Mouse (Mus musculus) cerebellum, adult 11 months (tissue): ENCODE results near the gene Armc6.
"Not testable (repeated sequence)": the region's sequence is repeated elsewhere in the genome, so short reads cannot be mapped to it uniquely, and the experiment has no call there.

Experiments used
- DNase-seq: peaks from one replicate; pipeline ENCODE4 v3.0.0; 2022

Armc6 gene

DNA sequence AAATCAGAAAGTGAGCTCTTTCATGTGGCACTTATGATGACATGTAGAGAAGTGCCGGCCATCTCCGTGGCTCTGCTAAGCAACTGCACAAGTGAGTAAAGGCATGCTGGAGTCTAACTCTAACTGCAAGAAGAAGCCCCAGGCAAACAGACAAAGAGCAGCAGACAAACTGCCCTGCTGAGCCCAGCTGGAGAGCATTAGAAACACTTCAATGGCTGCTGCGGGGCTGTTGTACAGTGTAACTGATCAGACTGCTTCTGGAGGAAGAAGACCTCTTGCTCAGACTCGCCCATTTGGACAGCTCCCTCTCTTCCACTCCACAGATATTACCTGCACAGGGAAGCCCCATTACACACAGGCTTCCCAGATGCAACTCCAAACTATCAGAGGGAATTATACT is 6.3 kb downstream of the Armc6 start:
- DNase-seq: no peak

DNA sequence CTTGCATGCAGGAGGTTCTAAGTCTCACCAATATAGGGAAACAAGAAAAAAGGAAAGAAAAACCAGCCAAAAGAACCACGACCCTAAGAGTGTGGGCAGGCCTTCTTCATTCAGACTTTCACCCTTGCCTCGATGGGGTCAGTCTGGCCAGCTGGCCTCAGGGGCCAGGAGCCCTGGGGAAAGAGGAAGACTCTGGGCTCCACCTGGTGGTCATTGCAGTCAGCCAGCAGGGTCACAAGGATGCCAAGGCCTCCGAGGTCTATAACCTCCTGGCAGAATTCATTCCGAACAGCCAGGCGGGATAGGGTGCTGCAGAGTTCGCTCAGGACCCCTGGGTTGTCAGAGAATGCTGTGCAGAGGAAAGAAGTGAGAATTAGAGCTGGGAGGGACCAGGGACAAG is 10.9 kb downstream of the Armc6 start:
- DNase-seq: no peak

DNA sequence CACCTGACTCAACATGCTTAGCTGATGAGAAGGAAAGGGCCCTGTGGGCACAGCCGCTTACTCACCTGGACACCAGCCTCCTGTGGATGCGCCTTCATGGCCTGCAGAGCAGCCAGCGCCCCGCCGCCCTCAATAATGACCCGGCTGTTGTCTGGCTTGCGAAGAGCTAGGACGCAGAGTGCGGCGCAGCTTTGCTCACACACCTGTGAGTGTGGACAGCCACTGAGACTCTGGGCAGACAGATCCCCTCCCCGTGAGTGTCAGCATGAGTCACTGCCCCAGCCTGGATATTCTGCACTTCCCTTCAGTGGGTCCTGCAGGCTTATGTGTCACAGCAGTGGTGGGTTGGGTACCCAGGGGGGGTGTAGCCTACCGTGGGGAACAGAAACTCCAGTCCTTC is 12.2 kb downstream of the Armc6 start:
- DNase-seq: no peak

DNA sequence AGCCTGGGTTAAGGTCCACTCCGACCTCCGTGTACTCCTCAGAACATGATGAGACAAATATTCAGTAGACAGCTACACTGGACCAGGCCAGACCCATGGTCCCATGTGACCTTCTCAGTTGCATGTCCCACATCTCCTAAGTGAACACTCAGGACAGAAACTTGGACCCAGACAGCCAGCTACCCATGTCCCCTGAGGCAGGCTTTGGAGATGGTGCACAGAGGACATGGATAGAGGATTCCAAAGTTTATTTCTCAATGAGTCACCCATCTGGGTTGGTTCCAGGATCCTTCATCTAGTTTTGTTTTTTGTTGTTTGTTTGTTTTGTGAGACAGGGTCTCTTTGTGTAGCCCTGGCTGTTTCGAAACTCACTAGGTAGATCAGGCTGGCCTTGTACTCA is 13.4 kb downstream of the Armc6 start:
- DNase-seq: no peak

DNA sequence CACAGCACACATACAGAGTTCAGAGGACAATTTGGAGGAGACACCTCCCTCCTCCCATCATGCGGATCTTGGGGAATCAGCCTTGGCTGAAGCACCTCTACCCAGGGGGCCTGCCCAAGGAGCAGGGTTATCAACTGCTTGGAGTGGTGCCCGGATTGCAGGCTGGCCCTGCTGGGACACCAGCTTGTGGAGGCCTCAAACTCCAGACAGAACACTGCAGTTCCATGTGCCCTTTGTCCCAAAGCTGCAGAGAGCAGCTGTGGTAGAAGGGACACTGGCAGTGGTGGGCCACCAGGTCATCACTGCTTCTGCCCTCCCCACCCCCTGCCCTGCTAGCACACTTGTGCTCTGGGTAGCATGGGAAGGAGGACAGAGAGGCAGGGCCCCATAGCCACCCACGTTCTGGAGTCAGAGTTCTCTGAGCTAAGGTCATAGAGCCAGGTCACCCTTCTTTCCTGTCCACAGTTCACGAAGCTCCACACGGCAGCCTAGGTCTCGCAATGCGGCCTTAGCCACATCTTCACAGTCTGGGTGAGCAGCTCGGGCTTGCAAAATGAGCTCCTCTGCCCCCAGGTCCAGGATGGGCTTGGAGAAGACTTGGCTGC is 13.9 kb downstream of the Armc6 start:
- peak; percentile 47 for DNase-seq

DNA sequence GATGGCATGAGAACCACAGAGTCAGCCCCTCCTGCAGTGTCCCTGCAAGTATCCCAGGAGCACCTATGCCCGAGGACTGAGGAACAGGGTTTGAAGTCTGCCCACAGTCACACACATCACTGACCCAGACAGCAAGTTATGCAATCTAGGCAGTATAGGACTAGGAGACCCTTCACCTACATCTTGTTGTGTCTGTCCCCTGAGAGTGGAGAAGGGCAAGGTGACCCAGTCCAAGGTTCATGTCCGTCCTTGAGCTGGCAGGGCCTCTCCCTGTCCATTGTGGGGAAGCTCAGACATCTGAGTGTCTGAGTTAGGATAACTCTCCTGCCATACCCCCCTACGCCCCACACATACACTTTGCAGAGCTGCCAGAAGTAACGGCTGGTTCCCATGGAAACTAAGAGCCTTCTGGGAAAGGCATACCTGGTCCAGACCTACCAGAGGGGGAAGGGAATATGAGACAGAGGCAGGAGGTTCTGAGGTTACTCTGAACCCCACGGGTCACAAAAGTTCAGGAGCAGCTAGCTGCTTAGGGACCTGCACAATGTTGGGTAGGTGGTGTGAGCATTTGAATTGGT is 15.1 kb downstream of the Armc6 start:
- DNase-seq: no peak

DNA sequence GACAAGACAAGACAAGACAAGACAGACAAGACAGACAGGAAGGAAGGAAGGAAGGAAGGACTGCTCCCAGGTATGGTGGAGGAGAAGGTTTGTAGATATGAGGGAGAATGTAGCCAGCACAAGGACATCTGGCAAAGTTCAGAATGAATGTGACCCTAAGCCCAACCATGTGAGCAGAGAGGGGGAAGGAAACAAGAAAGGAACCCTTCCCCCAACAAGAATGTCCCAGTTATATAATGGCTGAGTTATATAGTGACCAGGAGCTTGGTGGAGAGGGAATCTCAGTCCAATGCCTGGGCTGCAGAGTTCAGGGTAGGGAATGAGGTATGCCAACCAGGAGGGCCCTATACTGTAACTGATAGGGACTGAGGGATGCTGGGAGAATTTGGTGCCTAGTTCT is 16.8 kb downstream of the Armc6 start:
- no peak for DNase-seq

DNA sequence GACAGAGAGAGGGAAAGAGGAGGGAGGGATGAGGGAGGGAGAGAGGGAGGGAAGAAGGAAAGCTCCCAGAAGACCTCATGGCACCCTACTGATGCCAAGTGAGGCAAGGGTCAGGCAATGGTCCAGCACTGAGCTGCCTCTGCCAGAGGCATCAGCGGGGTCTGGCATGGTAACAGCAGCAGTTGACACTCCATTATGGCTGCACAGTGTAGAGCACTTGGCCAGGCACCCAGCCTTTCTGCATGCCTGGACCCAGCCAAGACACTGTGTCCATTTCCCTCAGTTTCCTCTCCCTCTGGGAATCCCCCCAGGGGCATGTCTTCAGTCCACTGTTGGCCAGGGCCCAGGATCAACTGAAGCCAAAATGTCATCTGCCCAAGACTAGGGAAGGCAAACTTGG is 17.7 kb downstream of the Armc6 start:
- DNase-seq: peak; percentile 71

DNA sequence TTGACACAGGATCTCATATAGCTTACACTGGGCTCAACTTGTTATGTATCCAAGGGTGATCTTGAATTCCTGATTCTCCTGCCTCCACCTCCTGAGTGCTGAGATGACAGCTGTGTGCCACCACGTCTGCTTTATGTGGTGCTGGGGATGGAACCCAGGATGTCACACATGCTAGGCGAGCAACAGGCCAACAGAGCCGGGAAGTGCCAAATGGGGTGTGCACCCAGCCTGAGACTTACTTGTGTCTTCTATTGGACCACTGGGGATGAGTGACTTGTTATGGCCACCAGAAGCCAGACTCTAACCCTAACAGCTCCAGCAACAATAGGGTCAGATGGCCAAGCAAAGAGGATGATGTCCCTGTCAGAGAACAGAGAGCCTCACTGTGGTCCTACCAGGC is 18.1 kb downstream of the Armc6 start:
- DNase-seq: not testable (repeated sequence)

DNA sequence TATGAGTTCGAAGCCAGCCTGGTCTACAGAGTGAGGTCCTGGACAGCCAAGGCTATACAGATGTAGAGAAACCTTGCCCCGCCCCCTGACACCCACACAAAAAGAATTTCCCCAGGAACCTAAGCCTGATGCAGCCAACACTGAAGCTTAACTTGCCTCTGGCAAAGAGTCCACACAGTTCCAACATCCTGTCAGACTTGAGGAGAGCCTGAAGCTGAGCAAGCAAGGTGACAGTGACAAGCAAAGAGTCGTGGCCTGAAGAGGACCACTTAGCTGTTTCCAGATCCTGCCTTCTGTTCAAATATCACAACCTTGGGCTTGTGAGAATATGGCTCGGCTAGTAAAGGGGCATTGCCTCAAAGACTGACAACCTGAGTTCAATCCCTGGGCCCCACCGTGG is 19.2 kb downstream of the Armc6 start:
- no peak for DNase-seq

DNA sequence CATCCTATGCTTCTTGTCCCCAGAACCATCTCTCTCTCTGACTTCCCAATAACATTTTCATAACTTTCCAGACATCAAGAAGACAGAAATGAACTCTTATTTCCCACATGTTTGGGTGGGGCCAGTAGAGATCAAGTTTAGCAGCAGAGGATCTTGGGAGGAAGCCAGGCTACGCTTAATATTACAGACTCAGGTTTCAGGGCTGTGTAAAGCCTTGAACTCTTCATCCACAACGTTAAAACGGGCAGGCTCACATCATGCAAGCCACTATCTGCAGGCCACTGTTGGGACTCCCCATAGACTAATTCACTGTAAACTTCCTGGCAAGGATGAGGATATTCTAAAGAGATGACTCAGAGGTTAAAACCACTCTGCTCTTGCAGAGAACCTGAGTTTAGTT is 19.9 kb downstream of the Armc6 start:
- no peak for DNase-seq

DNA sequence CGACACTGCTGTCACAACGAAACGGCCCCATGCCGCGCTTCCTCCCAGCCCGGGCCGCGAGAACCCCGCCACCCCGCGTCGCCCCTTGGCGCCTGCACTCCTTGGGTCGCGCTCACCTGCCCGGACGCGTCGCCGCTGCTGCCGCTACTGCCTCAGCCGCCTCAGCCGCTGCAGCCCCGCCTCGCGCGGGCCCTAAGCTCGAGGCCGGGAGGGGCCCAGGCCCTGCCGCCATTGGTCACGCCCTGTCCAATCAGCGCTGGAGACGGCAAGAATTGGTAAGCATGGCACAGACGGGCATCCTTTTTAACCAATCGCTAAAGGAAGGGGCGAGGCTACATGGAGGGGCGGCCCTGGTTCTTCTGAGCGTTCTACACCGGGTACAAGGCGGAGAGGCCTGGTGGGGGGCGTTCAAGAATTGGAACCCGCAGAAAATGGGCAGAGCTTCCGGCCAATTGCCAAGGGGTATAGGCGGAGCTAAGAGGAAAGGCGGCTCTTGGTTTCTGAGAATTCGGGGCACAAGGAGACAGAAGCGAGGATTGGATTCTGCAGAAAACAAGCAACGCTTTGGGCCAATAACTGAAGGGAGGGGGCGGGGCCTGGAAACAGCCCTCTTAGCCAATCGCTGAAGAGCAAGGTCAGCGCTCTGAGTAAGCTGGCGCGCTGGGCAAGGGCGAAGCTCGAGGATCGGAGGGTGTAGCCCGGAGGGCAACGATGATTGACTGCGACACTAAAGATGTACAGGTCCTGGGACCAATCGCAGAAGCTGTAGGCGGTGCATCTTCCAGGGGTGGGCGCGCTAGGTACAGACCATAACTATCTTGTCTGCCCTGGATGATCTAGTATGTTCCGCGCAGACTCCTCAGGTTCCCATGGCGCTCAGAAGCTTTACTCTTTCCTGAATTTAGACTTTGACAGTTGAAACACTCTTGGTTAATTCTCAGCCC is 21.9 kb downstream of the Armc6 start, which contains the start of gene Slc25a42:
Gene Slc25a42 (minus strand): TSS at position 194 of the 944 bp plus-strand sequence.
- DNase-seq: peak; percentile 99

DNA sequence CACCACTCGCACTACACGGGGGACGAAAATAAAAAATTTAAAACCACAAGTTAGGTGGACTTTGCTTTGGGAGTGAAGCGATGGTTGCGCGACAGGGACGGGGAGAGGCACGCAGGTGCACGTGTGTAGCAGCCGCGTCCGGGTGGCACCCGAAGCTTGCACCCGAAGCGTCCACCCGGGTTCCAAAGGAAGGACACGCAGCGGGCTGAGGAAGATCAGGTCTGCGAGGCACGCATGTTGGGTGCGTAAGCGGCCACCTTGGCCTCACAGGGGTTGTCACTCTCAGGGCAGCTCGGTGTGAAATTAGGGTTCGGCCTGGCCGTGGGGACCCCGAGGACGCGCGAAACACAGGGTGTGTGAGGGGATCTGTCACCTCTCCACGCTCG is 22.5 kb downstream of the Armc6 start:
- no peak for DNase-seq

DNA sequence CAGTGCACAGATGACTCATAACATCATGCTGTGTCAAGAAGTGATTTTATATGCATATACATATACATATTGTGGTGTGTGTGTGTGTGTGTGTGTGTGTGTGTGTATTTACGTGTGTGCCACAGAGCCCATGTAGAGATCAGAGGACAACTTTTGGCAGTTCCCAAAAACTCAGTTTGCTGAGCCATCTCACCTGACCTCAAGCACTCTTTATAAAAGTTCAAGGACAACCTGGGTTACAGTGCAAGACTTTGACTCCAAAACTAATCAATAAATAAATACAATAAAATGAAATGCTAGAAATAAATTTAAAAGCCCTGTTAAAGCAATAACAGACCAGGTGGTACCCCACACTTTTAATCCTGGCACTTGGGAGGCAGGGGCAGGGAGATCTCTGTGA is 23.0 kb downstream of the Armc6 start:
- no peak for DNase-seq

DNA sequence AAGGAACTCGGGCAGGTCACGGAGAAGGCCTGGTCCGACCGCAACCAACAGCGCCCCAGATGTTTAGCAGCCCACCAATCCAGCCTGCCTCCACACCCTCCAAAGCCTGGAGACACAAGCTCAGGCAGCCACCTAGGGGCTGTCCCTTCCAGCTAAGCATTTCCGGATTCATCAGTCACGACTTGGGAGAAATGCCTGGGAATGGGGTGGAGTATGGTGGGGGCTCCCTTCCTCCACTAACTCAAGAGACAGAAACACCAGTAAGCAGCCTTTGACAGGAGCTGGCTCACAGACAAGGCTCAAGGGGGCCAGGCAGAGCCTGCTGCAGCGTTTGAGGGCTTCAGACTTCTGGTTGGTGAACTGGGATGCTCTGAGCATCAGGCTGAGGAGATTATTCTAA is 23.7 kb downstream of the Armc6 start:
- DNase-seq: no peak

DNA sequence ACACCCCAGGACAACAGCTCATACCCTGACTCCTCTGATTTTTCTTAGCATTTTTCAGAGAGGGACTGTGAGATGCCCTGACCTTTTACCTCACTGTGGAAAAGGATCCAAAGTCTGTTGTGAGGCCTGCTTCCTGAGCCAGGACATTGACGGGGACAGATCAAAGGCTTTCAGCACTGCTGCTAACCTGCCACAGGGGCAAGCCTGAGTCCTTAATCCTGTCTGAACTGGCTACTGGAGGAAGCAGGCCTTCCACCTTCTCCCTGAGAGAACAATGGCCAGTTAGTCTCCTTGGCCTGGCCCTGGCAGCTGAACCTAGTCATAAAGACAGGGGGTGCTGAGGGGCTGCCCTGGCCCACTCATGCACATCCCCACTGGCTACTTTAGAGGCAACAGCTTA is 26.1 kb downstream of the Armc6 start:
- no peak for DNase-seq

DNA sequence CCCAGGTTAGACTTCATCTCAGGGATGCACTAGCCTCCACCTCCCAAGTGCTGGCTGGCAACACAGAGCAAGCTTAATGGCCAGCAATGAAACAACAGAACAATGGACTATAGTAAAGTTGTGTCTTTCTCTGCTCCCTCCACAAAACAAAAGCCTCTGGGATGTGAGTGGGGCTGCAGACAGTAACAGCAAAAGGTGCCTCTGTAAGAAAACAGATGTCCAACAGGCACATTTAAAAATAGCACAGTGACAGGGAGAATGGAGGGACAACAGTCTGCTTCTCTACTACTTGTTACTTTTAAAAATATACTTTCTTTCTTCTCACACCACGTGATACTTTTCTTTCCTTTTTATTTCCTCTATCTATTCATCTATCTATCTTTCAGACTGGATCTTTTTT is 29.5 kb downstream of the Armc6 start:
- no peak for DNase-seq

DNA sequence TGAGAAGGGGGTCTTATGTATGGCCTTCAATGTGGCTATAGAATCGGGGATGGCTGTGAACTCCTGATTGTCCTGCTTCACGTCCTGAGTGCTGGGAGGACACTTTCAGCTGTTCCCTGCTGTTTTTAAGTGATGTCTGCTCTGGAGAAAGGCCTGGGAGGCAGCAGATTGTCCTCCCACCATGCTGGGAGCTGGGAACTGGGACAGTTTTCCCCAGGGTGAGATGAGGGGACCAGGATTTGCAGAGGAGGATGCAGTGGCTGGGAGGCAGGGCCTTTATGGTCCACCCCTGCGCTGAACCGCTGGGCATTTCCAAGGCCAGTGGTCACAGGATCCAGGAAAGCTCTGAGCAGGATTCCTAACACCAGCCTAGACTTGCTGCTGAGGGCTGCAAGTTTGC is 31.2 kb downstream of the Armc6 start:
- no peak for DNase-seq

DNA sequence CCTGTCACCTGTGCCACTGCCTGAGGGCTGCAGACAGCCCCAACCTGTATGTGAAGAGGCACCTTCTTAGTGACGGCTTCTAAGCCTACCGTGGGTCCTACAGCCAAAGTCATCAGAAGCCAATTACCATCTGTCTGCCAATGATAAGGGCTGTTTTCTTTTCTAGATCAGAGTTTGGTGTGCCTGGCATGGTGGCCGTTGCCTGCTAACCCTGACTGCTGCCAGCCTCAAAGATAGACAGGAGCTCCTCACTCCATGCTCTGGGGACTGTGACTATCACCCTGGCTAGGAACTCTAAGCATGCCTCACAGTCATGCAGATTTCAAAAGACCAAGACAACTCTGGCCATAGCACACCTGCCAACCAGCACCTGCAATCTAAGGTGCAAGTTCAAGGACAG is 32.8 kb downstream of the Armc6 start:
- no peak for DNase-seq

DNA sequence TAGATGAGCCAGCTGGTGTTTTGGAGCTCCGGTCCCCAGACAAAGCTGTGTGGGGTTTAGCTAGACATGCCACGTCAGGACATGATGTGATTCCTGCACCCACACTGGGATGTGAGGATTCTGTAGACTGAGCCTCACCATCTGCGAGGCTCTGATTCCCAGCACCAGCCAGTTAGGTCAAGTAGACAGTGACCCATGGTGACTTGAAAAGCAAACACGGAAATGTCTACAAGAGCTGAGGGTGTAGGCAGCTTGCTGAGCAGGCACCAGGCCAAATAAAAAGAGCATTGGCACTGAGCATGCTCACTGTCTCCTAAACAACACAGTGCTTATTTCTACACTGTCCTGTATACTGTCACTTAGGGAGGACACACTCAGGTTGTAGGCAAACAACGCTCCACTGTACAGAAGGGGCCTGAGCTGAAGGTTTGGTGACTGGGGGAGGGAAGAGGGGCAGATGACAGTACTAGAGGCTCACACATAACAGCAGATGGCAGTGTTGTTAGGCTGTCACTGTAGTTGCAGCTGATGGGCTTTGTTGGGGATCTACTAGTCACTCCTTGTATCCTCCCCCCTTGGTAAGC is 34.1 kb downstream of the Armc6 start:
- peak; percentile 54 for DNase-seq

DNA sequence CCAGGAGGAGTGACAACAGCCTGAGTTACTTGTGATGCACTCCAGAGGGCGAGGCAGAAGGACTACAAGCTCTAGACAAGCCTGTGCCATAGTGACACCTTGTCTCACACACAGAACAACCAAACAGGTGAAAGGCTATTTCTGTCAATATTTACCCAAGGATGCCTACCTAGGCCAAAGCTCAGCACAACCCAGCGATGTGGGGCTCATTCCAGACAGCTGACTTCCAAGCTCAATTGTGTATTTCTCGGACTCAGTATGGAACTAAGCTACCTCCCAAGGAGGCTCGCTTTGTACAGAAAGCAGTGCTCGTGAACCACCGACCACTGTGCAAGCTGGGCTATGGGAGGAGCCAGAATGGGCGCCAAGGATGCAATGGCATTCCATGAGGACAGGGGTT is 36.7 kb downstream of the Armc6 start:
- DNase-seq: no peak

DNA sequence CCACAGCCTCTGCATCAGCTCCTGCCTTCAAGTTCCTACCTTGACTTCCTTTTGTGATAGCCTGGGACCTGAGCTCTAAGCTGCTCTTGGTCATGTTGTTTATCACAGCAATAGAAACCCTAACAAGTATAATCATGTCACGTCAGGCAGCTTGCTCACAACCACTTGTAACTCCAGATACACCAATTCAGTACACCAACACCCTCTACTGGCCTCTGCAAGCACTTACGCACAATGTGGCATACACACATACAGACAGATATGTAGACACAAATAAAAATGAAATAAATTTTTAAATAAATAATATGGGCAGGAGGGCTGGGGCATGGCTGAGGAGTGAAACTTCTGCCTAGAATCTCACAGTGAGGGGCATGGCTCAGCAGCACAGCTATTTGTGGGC is 38.5 kb downstream of the Armc6 start:
- DNase-seq: no peak

DNA sequence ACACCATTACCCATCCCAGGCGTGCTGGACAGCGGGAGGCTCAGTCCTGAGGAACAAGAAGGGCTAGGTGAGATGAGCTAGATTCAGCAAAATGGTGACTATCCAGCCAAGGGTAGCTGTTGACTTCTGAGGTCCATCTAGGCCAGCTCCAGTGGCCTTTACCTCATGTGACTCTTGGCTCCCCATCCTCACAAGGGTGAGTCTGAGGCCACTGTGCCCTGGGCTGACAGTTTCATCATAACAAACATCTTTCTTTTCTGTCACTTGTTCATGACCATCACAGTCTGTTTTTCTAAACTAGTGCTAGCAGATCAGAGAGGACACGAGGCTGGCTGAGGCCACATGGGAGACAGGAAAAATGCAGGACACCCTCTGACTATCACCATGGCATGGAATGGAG is 40.1 kb downstream of the Armc6 start:
- no peak for DNase-seq

DNA sequence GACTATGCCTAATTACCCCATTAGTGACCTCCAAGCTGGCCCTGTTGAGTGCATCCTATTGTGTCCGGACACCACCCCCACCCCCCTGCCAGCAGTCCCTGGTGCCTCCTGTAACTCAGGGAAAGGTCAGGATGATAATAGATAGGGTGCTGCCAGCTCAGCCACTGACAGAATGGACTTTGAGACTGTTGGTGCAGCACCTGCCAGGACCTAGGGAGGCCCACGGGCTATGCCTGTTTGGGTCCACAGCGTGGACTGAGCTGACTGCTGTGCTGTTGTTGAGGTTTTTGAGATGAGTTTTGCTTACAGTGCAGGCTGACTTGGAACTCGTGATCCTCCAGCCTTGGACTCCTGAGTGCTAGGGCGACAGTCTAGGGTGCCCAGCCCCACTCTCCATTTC is 41.0 kb downstream of the Armc6 start:
- no peak for DNase-seq
